Mouse (Mus musculus) CH12F3 (cell line): ENCODE results near the gene Megf11.
"Not testable (repeated sequence)": the region's sequence is repeated elsewhere in the genome, so short reads cannot be mapped to it uniquely, and the experiment has no call there.

ENCODE experiments used
- in situ Hi-C: fragments of 300-500 bp; cut with MboI; formaldehyde crosslinking; loops from 2 replicates; pipeline ENCODE4 v1.14.3; 2020; ENCODE audit warnings: low sequenced_read_pairs

Gene Megf11

GRCm38 (mm10) chr9:64691176-64691575 is 305.8 kb downstream of the Megf11 start:
- in situ Hi-C loops: no loop called here

- in situ Hi-C loops: no loop called here
Observed at GRCm38 (mm10) chr9:64693094-64693493, 307.7 kb downstream of the Megf11 start.

- in situ Hi-C loops: no loop called here
Observed at GRCm38 (mm10) chr9:64695266-64695665, 309.8 kb downstream of the Megf11 start.

GRCm38 (mm10) chr9:64696404-64696803 is 311.0 kb downstream of the Megf11 start:
- in situ Hi-C loops: no loop called here

GRCm38 (mm10) chr9:64697006-64697405 is 311.6 kb downstream of the Megf11 start:
- in situ Hi-C loops: no loop called here

GRCm38 (mm10) chr9:64697677-64698076 is 312.3 kb downstream of the Megf11 start:
- in situ Hi-C loops: no loop called here

- in situ Hi-C loops: no loop called here
Observed at GRCm38 (mm10) chr9:64698586-64698985, 313.2 kb downstream of the Megf11 start.

- in situ Hi-C loops: no loop called here
Observed at GRCm38 (mm10) chr9:64700451-64701311, 315.3 kb downstream of the Megf11 start.

GRCm38 (mm10) chr9:64701651-64702050 is 316.2 kb downstream of the Megf11 start:
- in situ Hi-C loops: no loop called here

- in situ Hi-C loops: no loop called here
Observed at GRCm38 (mm10) chr9:64702391-64702790, 317.0 kb downstream of the Megf11 start.

- in situ Hi-C loops: no loop called here
Observed at GRCm38 (mm10) chr9:64702937-64703336, 317.5 kb downstream of the Megf11 start.

GRCm38 (mm10) chr9:64703420-64703965 is 318.1 kb downstream of the Megf11 start:
- in situ Hi-C loops: no loop called here

GRCm38 (mm10) chr9:64704073-64704840 is 318.8 kb downstream of the Megf11 start:
- in situ Hi-C loops: no loop called here

GRCm38 (mm10) chr9:64710291-64710690 is 324.9 kb downstream of the Megf11 start:
- in situ Hi-C loops: not testable (repeated sequence)

- in situ Hi-C loops: no loop called here
Observed at GRCm38 (mm10) chr9:64719526-64720163, 334.2 kb downstream of the Megf11 start.

GRCm38 (mm10) chr9:64726454-64726853 is 341.0 kb downstream of the Megf11 start:
- in situ Hi-C loops: no loop called here

GRCm38 (mm10) chr9:64731029-64731560 is 345.7 kb downstream of the Megf11 start:
- in situ Hi-C loops: no loop called here

- in situ Hi-C loops: no loop called here
Observed at GRCm38 (mm10) chr9:64734166-64734565, 348.7 kb downstream of the Megf11 start.

- in situ Hi-C loops: not testable (repeated sequence)
Observed at GRCm38 (mm10) chr9:64734992-64735391, 349.6 kb downstream of the Megf11 start.

- in situ Hi-C loops: no loop called here
Observed at GRCm38 (mm10) chr9:64736076-64736638, 350.7 kb downstream of the Megf11 start.
